Mouse (Mus musculus): Measurements from ENCODE around the gene Rae1. TPM values are rescaled to one million over a fixed set of nuclear protein-coding genes. Genes with fewer than 3 reads are reported as not detected.

Rae1 gene
- total RNA-seq, 1 experiment: 120 TPM

DNA sequence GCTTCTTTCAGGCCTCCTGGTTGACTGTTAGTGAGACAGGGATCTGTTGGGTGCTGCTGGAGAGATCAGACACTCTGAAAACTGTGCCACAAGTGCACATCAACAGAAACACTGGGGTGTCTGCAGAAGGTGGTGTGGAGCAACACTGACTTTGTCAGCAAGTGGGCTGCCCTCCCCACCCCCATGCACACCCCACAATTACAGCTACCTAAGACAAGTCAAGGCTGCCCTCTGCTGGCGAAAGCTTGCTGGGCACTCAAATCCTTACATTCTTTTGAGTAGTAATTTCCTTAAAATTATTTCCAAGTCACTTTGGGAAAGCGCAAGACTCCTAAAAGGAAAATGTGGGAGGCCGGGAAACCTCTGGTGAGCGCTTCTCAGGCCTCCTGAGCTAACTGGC lies 3.7 kb upstream of the Rae1 start:
- H3K4me1 ChIP-seq (ENCODE audit: control insufficient read depth in 2 of 2, insufficient read depth in 2 of 2, low read length in 2 of 2, poor library complexity in 1 of 2): peaks cover 0 to 2% of the 10 kb centered on the region in 2 experiments; a peak in 2 of 4 replicates
- no peak for TF ChIP-seq MAFK (IDR thresholded peaks at IDR 0.05; ENCODE audit: insufficient read depth, low read depth, low read length)
- TF ChIP-seq ZC3H11A (IDR thresholded peaks at IDR 0.05; ENCODE audit: borderline replicate concordance, low read depth, low read length): peak; percentile 91
- no peaks in the 10 kb centered on the region; the same call in 1 of the 2 replicates for H3K36me3 ChIP-seq (ENCODE audit: control insufficient read depth, insufficient read depth, low read length, poor library complexity, severe bottlenecking)
- no peak overlapping the region for H3K9ac ChIP-seq (ENCODE audit: insufficient read depth, low read depth, low read length, poor library complexity, severe bottlenecking)
- no peak overlapping the region for H3K27ac ChIP-seq (ENCODE audit: insufficient read depth, low read depth, low read length, poor library complexity, severe bottlenecking)
- DNase-seq (ENCODE audit: low read depth, low spot score): peak; percentile 67
- in situ Hi-C loops (cut with MboI; ENCODE audit: low sequenced_read_pairs in 2 of 2, unreplicated experiment in 2 of 2): loop anchor here (5.0 to 10.0 kb wide), 2 partner anchors 169 to 171 kb away; no protein-coding TSS in a partner anchor
- H3K9me3 ChIP-seq (ENCODE audit: control insufficient read depth, insufficient read depth, low read depth, low read length): no peaks in the 10 kb centered on the region
- no peak overlapping the region for H3K4me3 ChIP-seq (ENCODE audit: insufficient read depth in 1 of 2, low read depth in 1 of 2, low read length in 2 of 2, poor library complexity in 1 of 2, severe bottlenecking in 1 of 2)

DNA sequence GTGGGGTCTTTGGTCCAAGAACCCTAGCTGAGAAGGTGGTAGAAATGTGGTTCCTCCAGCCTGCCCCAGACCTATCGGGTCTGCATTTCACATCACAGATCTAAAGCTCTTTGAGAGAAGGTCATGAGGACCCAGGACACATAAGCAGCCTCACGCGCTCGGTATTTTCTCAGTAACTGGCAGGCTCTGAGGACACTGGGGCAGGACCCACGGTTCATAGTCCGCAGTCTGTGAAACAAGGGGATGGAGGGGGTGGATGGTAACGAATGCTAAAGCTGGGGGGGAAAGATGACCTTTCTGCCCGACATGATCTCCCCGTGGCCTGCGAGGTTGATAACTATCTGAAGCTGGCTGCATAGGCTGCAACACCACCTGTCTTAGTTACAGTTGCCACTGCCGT lies 2.2 kb upstream of the Rae1 start:
- TF ChIP-seq CHD2 (IDR thresholded peaks at IDR 0.05; ENCODE audit: low read depth, low read length) (no peak), MAFK (IDR thresholded peaks at IDR 0.05; ENCODE audit: insufficient read depth, low read depth, low read length) (no peak), ZNF384 (IDR thresholded peaks at IDR 0.05; ENCODE audit: low read depth, low read length) (no peak), HCFC1 (IDR thresholded peaks at IDR 0.05; ENCODE audit: borderline replicate concordance, insufficient read depth, low read length) (no peak), ZC3H11A (IDR thresholded peaks at IDR 0.05; ENCODE audit: borderline replicate concordance, low read depth, low read length) (no peak)
- no peak overlapping the region for H3K9ac ChIP-seq (ENCODE audit: insufficient read depth, low read depth, low read length, poor library complexity, severe bottlenecking)
- H3K4me1 ChIP-seq (ENCODE audit: control insufficient read depth in 2 of 2, insufficient read depth in 2 of 2, low read length in 2 of 2, poor library complexity in 1 of 2): peaks cover 0 to 6% of the 10 kb centered on the region in 2 experiments; a peak in 2 of 4 replicates

DNA sequence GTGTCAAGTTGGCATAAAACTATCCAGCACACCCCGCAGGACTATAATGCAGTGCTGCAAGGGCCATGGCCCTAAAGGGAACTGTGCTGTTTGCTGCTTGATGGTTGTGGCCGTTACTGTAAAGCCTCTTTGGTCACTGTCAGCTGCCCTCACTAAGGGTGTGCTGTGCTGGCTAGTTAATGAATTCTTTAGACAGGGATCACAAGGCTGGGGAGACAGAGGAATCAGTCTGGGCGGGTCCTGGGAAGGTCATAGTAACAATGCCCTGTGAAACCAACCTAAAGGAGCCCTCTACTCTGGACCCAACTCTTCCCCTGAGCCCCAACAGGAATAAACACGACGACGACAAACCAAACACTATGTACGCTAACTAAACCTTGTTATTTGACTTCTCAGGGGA lies 1.4 kb upstream of the Rae1 start:
- H3K27ac ChIP-seq (ENCODE audit: insufficient read depth, low read depth, low read length, poor library complexity, severe bottlenecking): no peak overlapping the region

More for the DNA sequence above, 2.2 kb upstream of the Rae1 start:
- DNase-seq (ENCODE audit: low read depth, low spot score): no peak
- no peak overlapping the region for H3K27ac ChIP-seq (ENCODE audit: insufficient read depth, low read depth, low read length, poor library complexity, severe bottlenecking)
- H3K36me3 ChIP-seq (ENCODE audit: control insufficient read depth, insufficient read depth, low read length, poor library complexity, severe bottlenecking): peaks cover 3% of the 10 kb centered on the region
- in situ Hi-C loops (cut with MboI; ENCODE audit: low sequenced_read_pairs in 2 of 2, unreplicated experiment in 2 of 2): loop anchor here (5.0 to 10.0 kb wide), 2 partner anchors 170 to 173 kb away; no protein-coding TSS in a partner anchor
- no peaks in the 10 kb centered on the region for H3K9me3 ChIP-seq (ENCODE audit: control insufficient read depth, insufficient read depth, low read depth, low read length)
- H3K4me3 ChIP-seq (ENCODE audit: insufficient read depth in 1 of 2, low read depth in 1 of 2, low read length in 2 of 2, poor library complexity in 1 of 2, severe bottlenecking in 1 of 2): no peak overlapping the region

DNA sequence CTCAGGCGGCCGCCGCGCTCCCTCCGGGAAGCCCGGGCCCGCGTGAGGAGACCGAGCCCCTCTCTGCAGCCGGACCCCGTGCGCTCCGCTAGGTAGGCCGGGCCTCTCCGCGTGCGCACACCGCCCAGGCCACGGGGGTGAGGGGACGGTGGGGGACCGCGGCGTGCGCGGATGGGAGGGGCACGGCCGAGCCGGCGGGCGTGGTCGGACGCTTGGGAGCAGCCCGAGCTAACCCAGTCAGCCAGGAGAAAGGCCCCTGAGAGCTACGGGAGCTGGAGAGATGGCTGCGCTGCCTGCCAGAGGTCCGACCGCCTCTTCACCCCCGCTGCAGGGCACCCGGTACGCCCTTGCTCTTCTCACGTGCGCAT lies 352 bp downstream of the Rae1 start:
- Histone ChIP-seq H3K36me3 (ENCODE audit: control insufficient read depth, insufficient read depth, low read length, poor library complexity, severe bottlenecking) (peaks cover 25% of the 10 kb centered on the region), H3K4me3 (ENCODE audit: insufficient read depth in 1 of 2, low read depth in 1 of 2, low read length in 2 of 2, poor library complexity in 1 of 2, severe bottlenecking in 1 of 2) (peak overlapping the region; percentile 67 to 89), H3K9me3 (ENCODE audit: control insufficient read depth, insufficient read depth, low read depth, low read length) (no peaks in the 10 kb centered on the region), H3K9ac (ENCODE audit: insufficient read depth, low read depth, low read length, poor library complexity, severe bottlenecking) (peak overlapping the region; percentile 98), H3K27ac (ENCODE audit: insufficient read depth, low read depth, low read length, poor library complexity, severe bottlenecking) (peak overlapping the region; percentile 87), H3K4me1 (ENCODE audit: control insufficient read depth in 2 of 2, insufficient read depth in 2 of 2, low read length in 2 of 2, poor library complexity in 1 of 2) (peaks cover 0 to 6% of the 10 kb centered on the region in 2 experiments; a peak in 2 of 4 replicates)
- peak; percentile 46 for DNase-seq (ENCODE audit: low read depth, low spot score)
- TF ChIP-seq ZC3H11A (IDR thresholded peaks at IDR 0.05; ENCODE audit: borderline replicate concordance, low read depth, low read length) (no peak), ZNF384 (IDR thresholded peaks at IDR 0.05; ENCODE audit: low read depth, low read length) (no peak), MAFK (IDR thresholded peaks at IDR 0.05; ENCODE audit: insufficient read depth, low read depth, low read length) (no peak), HCFC1 (IDR thresholded peaks at IDR 0.05; ENCODE audit: borderline replicate concordance, insufficient read depth, low read length) (no peak), CHD2 (IDR thresholded peaks at IDR 0.05; ENCODE audit: low read depth, low read length) (no peak)
- in situ Hi-C loops (cut with MboI; ENCODE audit: low sequenced_read_pairs in 2 of 2, unreplicated experiment in 2 of 2): no loop called here

More for the DNA sequence above, 1.4 kb upstream of the Rae1 start:
- TF ChIP-seq ZC3H11A (IDR thresholded peaks at IDR 0.05; ENCODE audit: borderline replicate concordance, low read depth, low read length) (no peak), HCFC1 (IDR thresholded peaks at IDR 0.05; ENCODE audit: borderline replicate concordance, insufficient read depth, low read length) (no peak), CHD2 (IDR thresholded peaks at IDR 0.05; ENCODE audit: low read depth, low read length) (no peak), MAFK (IDR thresholded peaks at IDR 0.05; ENCODE audit: insufficient read depth, low read depth, low read length) (no peak), ZNF384 (IDR thresholded peaks at IDR 0.05; ENCODE audit: low read depth, low read length) (no peak)
- no peak for DNase-seq (ENCODE audit: low read depth, low spot score)
- Histone ChIP-seq H3K4me1 (ENCODE audit: control insufficient read depth in 2 of 2, insufficient read depth in 2 of 2, low read length in 2 of 2, poor library complexity in 1 of 2) (peaks cover 0 to 6% of the 10 kb centered on the region in 2 experiments; a peak in 2 of 4 replicates), H3K4me3 (ENCODE audit: insufficient read depth in 1 of 2, low read depth in 1 of 2, low read length in 2 of 2, poor library complexity in 1 of 2, severe bottlenecking in 1 of 2) (no peak overlapping the region), H3K9ac (ENCODE audit: insufficient read depth, low read depth, low read length, poor library complexity, severe bottlenecking) (no peak overlapping the region), H3K36me3 (ENCODE audit: control insufficient read depth, insufficient read depth, low read length, poor library complexity, severe bottlenecking) (peaks cover 8% of the 10 kb centered on the region), H3K9me3 (ENCODE audit: control insufficient read depth, insufficient read depth, low read depth, low read length) (no peaks in the 10 kb centered on the region)
- in situ Hi-C loops (cut with MboI; ENCODE audit: low sequenced_read_pairs in 2 of 2, unreplicated experiment in 2 of 2): loop anchor here (5.0 to 10.0 kb wide), 2 partner anchors 171 to 174 kb away; no protein-coding TSS in a partner anchor
